Mouse (Mus musculus) CH12F3 (cell line): ENCODE results near the gene Megf6.

Experiments used
- in situ Hi-C: fragments of 300-500 bp; cut with MboI; formaldehyde crosslinking; loops from 2 replicates; pipeline ENCODE4 v1.14.3; 2020; ENCODE audit warnings: low sequenced_read_pairs

Megf6 gene

DNA sequence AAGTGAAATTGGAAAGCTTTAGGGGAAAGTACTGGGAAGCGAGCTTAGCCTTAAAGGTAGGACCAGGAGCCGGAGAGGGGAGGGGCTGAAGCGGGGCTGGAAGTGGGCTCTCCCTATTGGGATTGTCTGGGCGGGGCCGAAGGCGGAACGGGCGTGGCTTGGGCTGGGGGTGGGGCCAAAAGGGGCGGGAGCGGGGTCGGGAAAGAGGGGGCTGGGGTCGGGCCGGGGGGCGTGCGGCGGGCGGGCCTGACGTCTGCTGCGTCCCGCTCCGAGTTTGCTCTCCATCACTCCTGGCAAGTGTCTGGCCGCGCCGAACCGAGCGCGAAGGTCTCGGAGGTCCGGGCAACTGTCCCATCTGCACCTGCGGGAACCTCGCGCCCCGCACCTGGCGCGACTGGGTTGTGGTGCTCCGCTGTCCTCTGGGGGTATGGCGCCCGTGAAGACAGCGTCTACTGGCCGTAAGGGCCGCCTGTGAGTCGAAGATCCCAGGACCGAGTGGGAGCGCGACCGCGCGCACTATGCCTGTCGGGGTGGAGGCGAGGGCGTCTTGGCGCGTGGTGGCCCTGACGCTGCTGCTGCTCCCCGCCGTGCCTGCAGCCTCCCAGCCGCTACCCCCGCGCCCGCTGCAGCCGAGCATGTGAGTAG lies at the start of gene Megf6:
Gene Megf6 (plus strand): TSS at position 225 of the 645 bp plus-strand sequence.
- in situ Hi-C loops, result loop anchor here (25.0 kb wide), 1 partner anchor 892 kb away; the partner anchor contains the start of genes Pex10 and Plch2

DNA sequence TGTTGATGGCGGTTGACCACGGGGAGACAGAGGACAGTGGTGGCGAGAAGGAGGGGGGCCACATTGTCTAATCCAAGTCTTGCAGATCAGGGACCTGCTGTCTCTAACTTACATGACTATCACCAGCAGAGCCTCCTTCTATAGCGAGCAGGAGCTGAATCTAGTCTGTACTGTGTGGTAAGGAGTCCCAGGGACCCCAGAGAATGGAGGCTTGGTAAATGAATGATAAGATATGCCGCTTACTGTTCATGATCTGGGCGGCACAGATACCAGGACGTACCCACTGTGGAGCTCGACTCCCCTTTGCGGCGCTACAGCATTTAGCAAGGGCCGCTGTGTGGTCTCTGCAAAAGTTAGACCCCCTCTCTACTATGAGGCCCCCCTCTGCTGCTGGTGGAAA lies 48.7 kb upstream of the Megf6 start:
- in situ Hi-C loops, result no loop called here

DNA sequence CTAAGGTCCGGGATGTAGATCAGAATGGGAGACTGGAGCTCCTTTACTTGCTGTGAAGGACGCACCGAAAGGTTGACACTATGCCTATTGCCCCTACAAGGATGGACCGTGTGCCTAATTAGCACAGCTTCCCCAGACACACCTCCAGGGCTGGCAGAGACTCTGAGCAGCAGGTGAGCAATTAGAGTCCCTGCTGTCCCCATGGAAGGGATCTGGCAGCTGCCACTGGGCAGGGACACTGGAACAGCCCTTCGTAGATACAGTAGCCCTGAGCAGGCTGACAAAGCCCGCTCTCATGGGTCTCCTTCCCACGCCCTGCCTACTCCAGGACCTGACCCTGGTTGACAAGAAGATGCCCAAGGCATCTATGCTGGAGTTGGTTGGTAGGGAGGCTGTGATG lies 48.2 kb upstream of the Megf6 start:
- in situ Hi-C loops, result no loop called here

DNA sequence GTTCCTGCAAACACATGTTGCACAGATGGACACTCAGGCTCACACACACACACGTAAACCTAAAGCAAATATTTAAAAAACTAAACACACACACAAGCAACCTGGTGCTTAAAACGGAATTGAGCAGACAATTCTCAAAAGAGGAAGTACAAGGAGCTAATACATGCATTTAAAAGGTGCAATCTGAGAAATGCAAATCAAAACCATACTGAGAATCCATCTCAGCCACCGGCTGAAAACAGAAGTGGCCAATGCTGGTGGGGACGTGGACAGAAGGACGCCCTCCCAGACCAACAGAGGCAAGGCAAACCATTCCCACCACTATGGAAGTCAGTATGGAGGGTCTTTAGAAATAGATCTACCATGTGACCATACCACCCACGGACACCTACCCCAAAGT lies 47.0 kb upstream of the Megf6 start:
- in situ Hi-C loops, result no loop called here

DNA sequence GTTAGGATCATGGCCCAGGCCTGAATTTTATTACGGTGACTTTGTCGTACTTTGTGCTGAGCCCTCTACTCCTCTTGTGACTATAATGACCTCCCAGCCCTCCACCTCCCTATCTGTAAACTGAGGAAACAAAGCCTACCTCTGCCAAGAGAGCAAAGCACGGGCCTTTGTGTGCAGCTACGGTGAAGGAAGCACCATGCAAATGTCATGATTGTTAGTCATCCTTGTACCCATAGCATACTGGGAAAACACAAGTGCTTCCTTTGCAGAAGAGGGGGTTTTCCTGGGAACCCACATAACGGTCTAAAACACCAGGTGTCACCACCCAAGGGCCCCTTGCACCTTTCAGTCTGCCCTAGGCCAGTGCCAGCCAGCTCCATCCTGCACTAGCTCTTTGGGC lies 45.3 kb upstream of the Megf6 start:
- in situ Hi-C loops, result no loop called here

DNA sequence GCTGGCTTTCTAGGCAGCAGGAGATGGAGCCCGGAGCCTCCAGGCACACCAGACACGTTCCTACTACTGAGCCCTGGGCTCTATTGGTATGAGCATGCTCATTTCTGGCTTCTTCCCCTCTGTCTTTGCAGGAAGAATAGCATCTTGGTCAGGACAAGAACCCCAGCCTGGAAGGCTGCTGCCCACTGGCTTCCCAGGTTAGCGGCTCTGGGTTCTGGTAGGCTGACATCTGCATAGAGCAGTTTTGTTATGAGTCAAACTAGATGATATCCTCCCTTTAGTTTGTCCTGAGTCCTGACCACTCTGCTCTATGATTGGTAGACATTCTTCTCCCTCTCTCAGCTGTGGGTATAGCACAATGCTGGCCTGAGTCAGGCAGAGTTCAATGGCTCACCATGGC lies 43.3 kb upstream of the Megf6 start:
- in situ Hi-C loops, result no loop called here

DNA sequence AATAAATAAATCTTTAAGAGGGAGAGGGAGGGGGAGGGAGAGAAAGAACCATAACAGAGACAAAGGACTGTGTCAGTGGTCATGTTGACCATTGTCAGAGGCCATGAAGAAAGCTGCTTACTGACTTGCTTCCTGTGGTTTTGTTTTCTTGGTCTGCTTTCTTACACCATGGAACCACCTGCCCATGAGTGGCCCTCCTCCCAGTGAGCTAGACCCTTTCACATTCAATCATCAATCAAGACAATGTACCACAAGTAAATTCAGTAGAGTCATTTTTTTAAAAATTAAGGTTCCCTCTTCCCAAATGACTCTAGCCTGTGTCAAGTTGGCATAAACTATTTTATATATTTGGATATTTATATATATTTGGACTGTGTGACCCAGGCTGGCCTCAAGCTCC lies 40.6 kb upstream of the Megf6 start:
- in situ Hi-C loops, result no loop called here

DNA sequence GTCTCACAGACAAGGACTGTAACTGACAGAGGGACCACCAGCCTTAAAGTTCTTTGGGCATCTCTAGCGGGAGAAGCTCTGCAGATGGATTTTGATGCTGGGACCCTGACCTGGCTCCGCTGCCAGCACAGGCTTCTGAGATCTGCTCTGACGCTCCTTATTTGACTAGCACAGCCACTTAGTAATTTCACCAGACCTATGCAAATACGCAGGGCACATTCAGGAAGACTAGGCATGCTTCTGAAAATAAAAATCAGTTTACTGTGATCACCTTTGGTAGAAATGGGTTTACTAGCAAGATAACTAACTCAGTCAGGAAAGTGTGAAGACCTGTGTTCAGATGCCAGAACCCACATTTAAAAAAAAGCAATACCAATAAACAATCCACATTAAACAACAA lies 38.6 kb upstream of the Megf6 start:
- in situ Hi-C loops, result no loop called here

DNA sequence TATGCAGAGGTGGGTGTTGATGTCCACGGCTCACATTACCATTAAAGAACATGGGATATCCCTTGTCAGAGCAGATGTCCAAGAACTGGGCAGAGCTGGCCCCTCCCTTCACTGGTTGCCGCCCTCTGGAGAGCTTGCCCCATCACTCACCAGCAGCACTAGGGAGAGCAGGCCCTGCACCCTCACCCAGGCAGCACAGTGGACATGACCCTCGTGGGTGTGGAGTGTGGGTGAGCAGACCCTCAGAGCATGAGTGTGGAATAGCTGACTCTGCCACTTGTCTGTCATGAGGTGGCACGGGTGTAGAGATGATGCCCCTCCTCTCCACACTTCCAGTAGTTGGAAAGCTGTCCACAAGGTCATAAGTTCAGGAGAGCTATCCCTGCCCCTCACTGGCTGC lies 35.7 kb upstream of the Megf6 start:
- in situ Hi-C loops, result no loop called here

DNA sequence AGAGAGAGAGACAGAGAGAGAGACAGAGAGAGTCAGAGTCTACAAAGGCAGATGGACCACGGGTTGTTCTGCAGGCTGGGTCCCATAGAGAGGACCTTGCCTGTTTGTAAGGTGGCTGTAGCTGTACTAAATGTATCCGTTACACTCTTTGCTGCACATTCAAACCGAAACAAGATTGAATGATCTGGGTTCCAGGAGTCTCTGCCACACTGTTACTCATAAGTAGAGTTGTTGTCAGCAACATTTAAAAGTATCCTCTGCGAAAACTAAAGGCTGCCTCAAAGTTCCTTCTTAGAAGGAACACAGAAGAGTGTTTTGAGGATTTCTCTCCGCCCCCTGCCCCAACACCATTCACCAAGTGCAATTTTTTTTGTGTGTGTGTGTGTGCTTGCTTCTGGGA lies 33.4 kb upstream of the Megf6 start:
- in situ Hi-C loops, result no loop called here

DNA sequence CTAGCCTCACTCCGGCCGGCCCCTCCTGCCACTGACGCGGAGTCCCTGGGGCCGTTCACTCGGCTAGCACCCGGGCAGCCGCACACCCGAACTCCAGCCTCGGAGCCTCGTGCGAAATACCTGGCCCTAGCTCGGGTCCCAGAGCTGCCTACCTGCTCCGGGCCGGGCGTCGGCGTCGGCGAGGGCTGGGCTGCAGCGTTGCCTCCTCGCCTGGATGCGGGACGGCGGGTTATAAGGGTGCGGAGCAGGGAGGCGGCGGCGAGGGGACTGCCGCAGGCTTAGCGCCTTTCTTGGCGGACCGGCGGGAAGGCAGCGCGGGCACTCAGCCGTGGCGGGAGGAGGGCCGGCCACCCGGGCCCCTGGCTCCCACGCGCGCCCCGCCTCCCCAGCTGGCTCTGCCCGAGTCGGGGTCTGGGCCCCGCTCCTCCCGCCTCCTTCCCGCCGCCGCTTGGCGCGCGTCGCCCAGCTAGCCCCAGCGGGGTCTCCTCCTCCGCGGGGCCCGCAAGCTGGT lies 30.8 kb upstream of the Megf6 start:
- in situ Hi-C loops, result no loop called here

DNA sequence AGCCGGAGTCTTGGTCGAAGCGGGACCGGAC lies 30.5 kb upstream of the Megf6 start, which contains the start of gene Trp73:
Gene Trp73 (minus strand): TSS at position 27 of the 31 bp plus-strand sequence.
- in situ Hi-C loops, result no loop called here

DNA sequence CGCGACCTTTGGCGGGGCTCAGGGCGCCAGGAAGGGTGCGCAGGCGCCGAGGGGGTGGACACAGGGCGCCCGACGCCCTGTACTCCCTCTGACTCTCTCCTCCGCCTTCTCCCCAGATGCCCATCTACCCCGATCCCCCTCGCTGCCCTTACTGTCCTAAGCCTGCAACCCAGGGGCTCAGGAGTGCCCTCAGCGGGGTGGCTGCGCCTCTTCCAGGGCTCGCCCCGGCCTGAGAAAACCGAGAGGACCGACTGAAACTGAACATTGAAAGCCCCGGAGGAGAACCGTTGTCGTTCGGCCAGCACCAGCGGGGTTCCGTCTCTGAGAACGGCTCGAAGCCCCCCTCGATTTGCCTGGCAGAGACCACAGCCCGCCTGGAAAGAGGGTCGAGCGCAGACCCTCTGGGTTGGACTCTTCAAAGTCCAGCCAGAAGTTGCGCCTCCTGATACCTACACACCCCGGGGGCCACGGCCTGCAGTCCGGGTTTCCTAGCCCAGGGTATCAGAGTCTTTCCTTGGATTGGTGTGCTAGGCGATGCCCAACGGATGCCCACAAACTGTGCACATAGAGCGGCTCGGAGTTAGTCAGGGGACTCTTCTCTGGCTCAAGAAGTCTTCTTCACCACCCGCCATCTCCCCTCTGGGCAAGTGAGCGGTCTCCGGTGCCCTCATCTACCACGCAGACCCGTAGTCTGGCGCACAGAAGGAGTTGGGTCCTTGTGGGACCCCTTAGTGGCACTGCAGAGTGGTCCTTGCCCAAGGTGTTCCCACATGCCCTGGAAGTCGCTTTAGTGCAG lies 30.1 kb upstream of the Megf6 start:
- in situ Hi-C loops, result no loop called here

DNA sequence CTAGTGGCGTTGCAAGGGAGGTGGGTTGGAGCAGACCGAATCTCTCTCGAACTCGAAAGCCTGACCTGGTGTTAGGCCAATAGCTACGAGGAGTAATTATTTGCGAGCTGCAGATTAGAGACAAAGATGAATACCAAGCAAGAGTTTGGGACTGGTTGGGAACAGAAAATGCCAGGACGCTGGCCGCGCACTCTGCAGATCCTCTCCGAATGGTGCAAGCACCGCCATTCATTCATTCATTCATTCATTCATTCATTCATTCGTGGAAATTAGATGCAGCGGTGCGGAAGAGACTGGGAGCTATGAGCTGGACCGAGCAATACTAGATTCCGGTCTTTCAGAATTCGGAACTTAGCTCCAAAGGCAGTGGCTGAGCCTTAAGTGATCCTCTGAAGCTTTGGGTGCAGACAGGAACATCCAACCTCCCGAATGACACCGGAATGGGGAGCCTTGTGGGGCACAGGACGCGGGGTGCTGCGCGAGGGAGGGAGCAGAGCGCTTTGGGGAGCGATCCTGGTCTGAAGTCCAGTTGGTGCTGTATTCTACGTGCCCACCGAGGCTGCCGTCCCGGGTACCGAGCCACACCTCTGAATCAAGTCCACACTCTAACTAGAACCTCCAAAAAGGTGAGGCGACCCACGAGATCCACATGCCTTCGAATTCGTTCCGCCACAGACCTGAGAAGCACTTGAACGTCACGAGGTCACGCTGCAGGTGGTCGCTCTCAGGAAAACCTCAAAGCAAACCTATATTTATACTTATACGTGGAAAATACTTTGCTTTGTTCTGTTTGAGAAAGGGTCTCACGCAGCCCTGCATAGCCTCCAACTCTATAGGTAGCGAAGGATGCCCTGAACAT lies 29.3 kb upstream of the Megf6 start:
- in situ Hi-C loops, result no loop called here

DNA sequence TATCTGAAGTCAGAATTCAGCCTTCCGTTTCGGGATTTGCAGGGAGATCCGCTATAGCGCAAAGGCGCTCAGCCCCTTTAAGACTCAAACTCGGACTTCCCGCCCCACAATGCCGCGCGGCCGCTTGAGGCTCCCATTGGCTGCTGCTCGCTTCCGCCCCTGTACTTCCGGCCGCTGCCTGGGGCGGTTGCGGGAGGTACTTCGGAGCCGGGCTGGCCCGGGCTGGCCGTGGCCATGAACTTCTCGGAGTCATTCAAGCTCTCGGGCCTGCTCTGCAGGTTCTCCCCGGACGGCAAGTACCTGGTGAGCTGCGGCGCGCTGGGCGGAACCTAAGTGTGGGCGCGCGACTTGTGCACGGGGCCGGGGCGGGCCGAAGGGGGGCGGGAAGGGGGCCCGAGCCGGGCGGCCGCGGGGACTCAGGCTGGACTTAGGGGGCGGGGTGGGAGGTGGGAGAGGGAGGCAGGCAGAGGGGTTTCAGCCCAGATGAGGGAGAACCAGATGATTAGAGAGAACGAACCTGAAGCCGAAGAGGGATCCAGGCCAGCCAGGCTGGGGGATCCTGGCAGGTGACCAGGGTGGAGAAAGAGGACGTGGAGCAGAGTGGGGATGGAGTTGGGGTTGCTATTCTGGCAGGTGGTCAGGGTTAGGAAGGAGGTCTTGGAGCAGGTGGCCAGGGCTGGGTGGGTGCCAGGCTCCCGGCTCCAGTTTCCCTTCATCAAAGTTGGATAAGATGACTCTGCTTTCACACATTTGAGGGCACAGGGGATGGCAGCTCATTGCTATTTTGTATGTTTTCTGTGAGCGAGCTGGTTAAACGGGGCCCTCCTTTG lies 28.1 kb upstream of the Megf6 start, which contains the start of gene Wrap73:
Gene Wrap73 (plus strand): TSS at position 162 of the 830 bp plus-strand sequence.
- in situ Hi-C loops, result no loop called here

DNA sequence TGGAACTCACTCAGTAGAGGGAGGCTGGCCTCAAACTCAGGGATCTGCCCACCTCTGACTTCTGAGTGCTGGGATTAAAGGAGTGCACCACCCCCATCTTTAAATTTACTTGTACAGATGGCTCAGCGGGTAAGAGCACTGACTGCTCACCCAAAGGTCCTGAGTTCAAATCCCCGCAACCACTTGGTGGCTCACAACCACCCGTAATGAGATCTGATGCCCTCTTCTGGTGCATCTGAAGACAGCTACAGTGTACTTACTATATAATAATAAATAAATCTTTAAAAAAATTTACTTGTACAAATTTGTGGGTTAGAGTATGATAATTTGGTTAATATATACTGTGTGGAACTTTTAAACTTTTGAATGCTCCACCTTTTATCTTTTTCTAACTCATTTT lies 25.8 kb upstream of the Megf6 start:
- in situ Hi-C loops, result no loop called here

DNA sequence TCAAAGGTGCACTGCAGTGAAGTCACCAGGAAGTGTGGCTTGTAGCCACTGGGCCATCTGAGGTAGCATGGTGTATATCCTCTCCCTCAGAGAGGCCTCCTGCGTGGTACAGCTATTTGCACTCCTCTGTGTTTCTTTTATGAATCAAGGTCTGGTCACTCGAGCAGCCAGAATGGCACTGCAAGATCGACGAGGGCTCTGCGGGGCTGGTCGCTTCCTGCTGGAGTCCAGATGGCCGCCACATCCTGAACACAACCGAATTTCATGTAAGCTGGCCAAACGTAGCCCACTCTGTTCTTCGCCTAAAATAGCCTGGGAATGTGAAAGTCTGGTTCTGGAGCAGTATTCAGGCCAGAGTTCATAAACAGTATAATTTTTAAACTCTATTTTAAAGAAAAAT lies 24.2 kb upstream of the Megf6 start:
- in situ Hi-C loops, result no loop called here

DNA sequence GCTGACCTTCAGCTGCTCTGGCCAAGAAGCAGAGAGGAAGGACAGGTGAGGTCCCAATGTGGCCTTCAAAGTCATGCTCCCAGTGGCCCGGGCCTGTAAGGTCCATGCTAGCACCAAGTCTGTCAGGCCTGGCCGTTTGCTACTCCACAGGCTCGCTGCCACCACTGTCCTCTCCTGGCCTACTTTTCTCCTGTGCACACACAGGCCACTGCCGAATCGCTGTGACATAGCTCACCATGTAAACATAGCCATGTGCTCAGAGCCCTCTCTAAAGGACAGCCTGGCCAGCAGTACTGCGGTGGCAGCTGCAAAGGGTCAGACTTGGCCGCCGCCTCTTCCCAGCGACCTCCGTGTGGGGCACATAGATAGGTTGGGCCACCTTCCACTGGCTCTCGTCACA lies 16.4 kb upstream of the Megf6 start:
- in situ Hi-C loops, result loop anchor here (25.0 kb wide), 1 partner anchor 908 kb away; the partner anchor contains the start of genes Pex10 and Plch2

DNA sequence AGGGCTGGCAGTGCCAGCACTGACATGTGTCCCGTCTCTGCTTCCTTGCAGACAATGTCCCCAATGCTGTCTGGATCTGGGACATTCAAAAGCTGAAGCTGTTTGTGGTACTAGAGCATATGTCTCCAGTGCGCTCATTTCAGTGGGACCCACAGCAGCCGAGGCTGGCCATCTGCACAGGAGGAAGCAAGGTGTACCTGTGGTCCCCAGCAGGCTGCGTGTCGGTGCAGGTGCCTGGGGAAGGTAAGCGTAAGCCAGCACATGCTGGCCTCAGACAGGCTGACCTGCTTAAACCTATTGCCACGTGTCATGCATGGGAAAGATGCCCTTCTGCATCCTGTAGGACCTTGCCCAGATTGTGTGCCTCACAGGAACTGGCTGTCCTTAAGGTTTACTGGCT lies 14.5 kb upstream of the Megf6 start:
- in situ Hi-C loops, result loop anchor here (25.0 kb wide), 1 partner anchor 906 kb away; the partner anchor contains the start of genes Pex10 and Plch2

DNA sequence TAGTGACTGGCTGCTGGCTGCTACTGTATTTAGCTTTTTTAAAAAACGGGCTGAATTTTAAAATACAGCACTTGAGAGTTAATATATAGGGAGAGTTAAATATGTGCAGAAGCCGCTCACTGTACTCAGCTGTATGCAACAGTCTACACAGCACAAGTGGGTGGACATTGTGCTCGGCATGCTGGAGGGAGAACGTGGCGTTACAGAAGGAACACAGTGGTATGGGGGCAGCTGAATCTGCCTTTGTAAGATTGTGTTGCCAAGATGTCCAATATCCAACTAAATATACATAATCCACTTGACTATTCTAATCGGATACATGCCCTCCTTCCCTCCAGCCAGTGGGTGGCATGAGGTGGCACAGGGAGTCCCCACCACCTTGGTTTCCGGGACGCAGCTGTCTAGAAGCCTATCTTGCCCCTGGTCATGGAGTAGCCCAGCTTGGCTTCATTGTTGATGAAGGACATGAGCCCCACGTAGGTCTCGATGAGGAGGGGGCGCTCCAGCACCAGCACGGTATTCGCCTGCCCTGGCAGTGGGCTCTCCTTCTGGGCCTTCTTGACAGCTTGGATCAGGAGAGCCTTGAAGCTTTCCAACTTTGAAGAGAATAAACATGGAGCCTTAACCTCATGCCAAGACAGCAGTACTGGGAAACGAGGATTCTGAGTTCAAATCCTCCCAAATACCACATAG lies 12.4 kb upstream of the Megf6 start:
- in situ Hi-C loops, result loop anchor here (25.0 kb wide), 1 partner anchor 904 kb away; the partner anchor contains the start of genes Pex10 and Plch2
